Mouse (Mus musculus) CH12.LX (cell line): Measurements from ENCODE around the gene Med4. TPM values are rescaled to one million over a fixed set of nuclear protein-coding genes. Genes with fewer than 3 reads are reported as not detected.

ENCODE experiments used
- DNase-seq: peaks from one replicate; pipeline ENCODE4 v3.0.0-alpha.2; 2013; ENCODE audit errors: extremely low read depth
- H3K27ac ChIP-seq: 2 replicates; pipeline ENCODE4 v1.5.1; 2012; ENCODE audit warnings: low read depth, mild to moderate bottlenecking, control low read depth, moderate library complexity; ENCODE audit not compliant: insufficient read depth
- H3K27me3 ChIP-seq: replicated peaks from 2 replicates; pipeline ENCODE3; 2012; ENCODE audit warnings: inconsistent platforms
- H3K36me3 ChIP-seq, 2 experiments: replicated peaks in 1 of 2; 2 replicates each; pipeline versions ENCODE3 to v1.6.1; 2012; ENCODE audit warnings: inconsistent platforms in 1 of 2, low read length in 1 of 2, mild to moderate bottlenecking in 1 of 2, mixed read lengths in 1 of 2, moderate library complexity in 1 of 2; ENCODE audit not compliant: control insufficient read depth in 1 of 2, insufficient read depth in 1 of 2
- H3K4me1 ChIP-seq, 2 experiments: 2 replicates each; pipeline ENCODE4 v1.6.1; 2012; ENCODE audit warnings: inconsistent platforms in 1 of 2, moderate library complexity in 1 of 2; ENCODE audit not compliant: insufficient read depth in 2 of 2, control insufficient read depth in 1 of 2
- H3K4me2 ChIP-seq: 2 replicates; pipeline ENCODE4 v1.6.1; 2012; ENCODE audit warnings: low read depth, mild to moderate bottlenecking, control low read depth; ENCODE audit not compliant: poor library complexity, insufficient read depth, severe bottlenecking
- H3K4me3 ChIP-seq, 3 experiments: fragments of 150-350 bp in 1 of 3; sonication (generic) in 1 of 3; replicated peaks in 1 of 3; 2 replicates each; pipeline versions ENCODE3 to v1.5.1; 2011 to 2012; ENCODE audit warnings: low read depth in 2 of 3, low read length in 2 of 3, mild to moderate bottlenecking in 2 of 3, moderate library complexity in 2 of 3, control low read depth in 1 of 3, improper control_type of control experiment in 1 of 3, inconsistent platforms in 1 of 3, mixed read lengths in 1 of 3; ENCODE audit not compliant: poor library complexity in 1 of 3
- H3K79me2 ChIP-seq: replicated peaks from 2 replicates; pipeline ENCODE4 v1.6.1; 2012; ENCODE audit warnings: mild to moderate bottlenecking, moderate library complexity; ENCODE audit not compliant: control insufficient read depth, poor library complexity, insufficient read depth, severe bottlenecking; ENCODE audit errors: extremely low read depth
- H3K9ac ChIP-seq: 2 replicates; pipeline ENCODE4 v1.6.1; 2012; ENCODE audit warnings: low read depth, mild to moderate bottlenecking, control low read depth, moderate library complexity; ENCODE audit not compliant: insufficient read depth
- H3K9me3 ChIP-seq: replicated peaks from 2 replicates; pipeline ENCODE3; 2012; ENCODE audit warnings: low read length, inconsistent platforms, mixed read lengths
- BHLHE40 ChIP-seq: IDR thresholded peaks from 2 replicates; pipeline ENCODE4 v1.6.1; 2011; ENCODE audit warnings: mild to moderate bottlenecking, low read depth, low read length, improper control_type of control experiment
- CTCF ChIP-seq, 2 experiments: IDR thresholded peaks in 1 of 2; conservative IDR thresholded peaks in 1 of 2; 2 replicates each; pipeline ENCODE4 v1.5.1; 2011 to 2012; ENCODE audit warnings: low read depth in 2 of 2, low read length in 2 of 2, improper control_type of control experiment in 1 of 2, inconsistent platforms in 1 of 2, mild to moderate bottlenecking in 1 of 2, moderate library complexity in 1 of 2
- EP300 ChIP-seq: IDR thresholded peaks from 2 replicates; pipeline ENCODE4 v1.6.1; 2011; ENCODE audit warnings: low read length, improper control_type of control experiment
- ETS1 ChIP-seq: conservative IDR thresholded peaks from 2 replicates; pipeline ENCODE4 v1.6.1; 2012; ENCODE audit warnings: low read depth, mild to moderate bottlenecking, inconsistent platforms, low read length, improper control_type of control experiment, moderate library complexity
- GABPA ChIP-seq: IDR thresholded peaks from 2 replicates; pipeline ENCODE4 v1.6.1; 2012; ENCODE audit warnings: low read depth, low read length, improper control_type of control experiment, inconsistent platforms; ENCODE audit not compliant: insufficient replicate concordance
- HCFC1 ChIP-seq: IDR thresholded peaks from 2 replicates; pipeline ENCODE4 v1.6.1; 2012; ENCODE audit warnings: low read depth, mild to moderate bottlenecking, inconsistent platforms, low read length, improper control_type of control experiment
- IRF4 ChIP-seq: IDR thresholded peaks from 2 replicates; pipeline ENCODE4 v1.6.1; 2014; ENCODE audit warnings: low read depth, mild to moderate bottlenecking, inconsistent platforms, low read length, improper control_type of control experiment
- MAFK ChIP-seq: IDR thresholded peaks from 2 replicates; pipeline ENCODE4 v1.6.1; 2011; ENCODE audit warnings: low read length, improper control_type of control experiment; ENCODE audit not compliant: insufficient replicate concordance
- MAZ ChIP-seq: IDR thresholded peaks from 2 replicates; pipeline ENCODE4 v1.6.1; 2012; ENCODE audit warnings: low read depth, mild to moderate bottlenecking, inconsistent platforms, low read length, improper control_type of control experiment, moderate library complexity
- MXI1 ChIP-seq: IDR thresholded peaks from 2 replicates; pipeline ENCODE4 v1.6.1; 2011; ENCODE audit warnings: mild to moderate bottlenecking, low read depth, low read length, improper control_type of control experiment
- RAD21 ChIP-seq: IDR thresholded peaks from 2 replicates; pipeline ENCODE4 v1.6.1; 2011; ENCODE audit warnings: low read depth, mild to moderate bottlenecking, low read length, improper control_type of control experiment, moderate library complexity
- RCOR1 ChIP-seq: conservative IDR thresholded peaks from 2 replicates; pipeline ENCODE4 v1.6.1; 2012; ENCODE audit warnings: low read depth, mild to moderate bottlenecking, inconsistent platforms, low read length, improper control_type of control experiment
- SIN3A ChIP-seq: IDR thresholded peaks from 2 replicates; pipeline ENCODE4 v1.6.1; 2012; ENCODE audit warnings: low read length, improper control_type of control experiment, inconsistent platforms
- TBP ChIP-seq: conservative IDR thresholded peaks from 2 replicates; pipeline ENCODE4 v1.6.1; 2011; ENCODE audit warnings: low read depth, low read length, improper control_type of control experiment
- TCF12 ChIP-seq: IDR thresholded peaks from 2 replicates; pipeline ENCODE4 v1.6.1; 2014; ENCODE audit warnings: low read depth, mild to moderate bottlenecking, inconsistent platforms, low read length, improper control_type of control experiment
- UBTF ChIP-seq: IDR thresholded peaks from 2 replicates; pipeline ENCODE4 v1.6.1; 2012; ENCODE audit warnings: low read depth, mild to moderate bottlenecking, inconsistent platforms, low read length, improper control_type of control experiment, moderate library complexity
- USF2 ChIP-seq: conservative IDR thresholded peaks from 2 replicates; pipeline ENCODE4 v1.6.1; 2011; ENCODE audit warnings: low read depth, low read length, improper control_type of control experiment
- ZC3H11A ChIP-seq: IDR thresholded peaks from 2 replicates; pipeline ENCODE4 v1.6.1; 2012; ENCODE audit warnings: low read depth, mild to moderate bottlenecking, inconsistent platforms, low read length, improper control_type of control experiment
- ZKSCAN1 ChIP-seq: IDR thresholded peaks from 2 replicates; pipeline ENCODE4 v1.6.1; 2012; ENCODE audit warnings: low read depth, inconsistent platforms, low read length, improper control_type of control experiment, borderline replicate concordance
- dilution Hi-C: fragments of 300-500 bp; cut with MboI; formaldehyde crosslinking; loops from 2 replicates; pipeline ENCODE4 v1.14.3; 2020; ENCODE audit warnings: low sequenced_read_pairs; ENCODE audit not compliant: extremely low pct_unique_long_range_greater_than_20kb, extremely low pct_ligation_motif_present
- in situ Hi-C: fragments of 300-500 bp; cut with MboI; formaldehyde crosslinking; loops from 3 replicates; pipeline ENCODE4 v1.14.3; 2019; ENCODE audit warnings: low sequenced_read_pairs, low pct_ligation_motif_present, low pct_unique_long_range_greater_than_20kb, mixed read lengths
- polyA plus RNA-seq: library from polyadenylated mRNA; unstranded; fragments of >175 nt; gene quantifications from 2 replicates; pipeline ENCODE4 v1.2.1, GENCODE M21; 2012; ENCODE audit warnings: low read depth; ENCODE audit not compliant: insufficient read length
- total RNA-seq, 2 experiments: library from RNA; depleted of rRNA; stranded (reverse); fragments of 300-350 nt in 1 of 2; fragments of >200 nt in 1 of 2; gene quantifications; 2 replicates each; pipeline ENCODE4 v1.2.3; 2012 to 2014

The Med4 gene
- total and polyA plus RNA-seq, 3 experiments = 45.6 to 61.5 (median 60.7) TPM

GRCm38 (mm10) chr14:73494122-73494521, 15.7 kb upstream of the Med4 start:
- no peak for TF ChIP-seq GABPA
- no peak for TF ChIP-seq UBTF
- TF ChIP-seq ETS1 = no peak
- no peak for TF ChIP-seq MAZ
- no peak for TF ChIP-seq ZC3H11A
- no peak for TF ChIP-seq MXI1
- TF ChIP-seq SIN3A = no peak
- TF ChIP-seq USF2 = no peak
- TF ChIP-seq, all 38 proteins: peak for 0
- H3K79me2 ChIP-seq = no peaks in the 10 kb centered on the region
- no peak overlapping the region for H3K9ac ChIP-seq
- no peaks in the 10 kb centered on the region for H3K27me3 ChIP-seq
- no peak for DNase-seq
- H3K9me3 ChIP-seq = peaks cover 9% of the 10 kb centered on the region
- no peaks in the 10 kb centered on the region for H3K4me1 ChIP-seq
- dilution Hi-C loops = no loop called here
- in situ Hi-C loops = no loop called here
- no peak overlapping the region for H3K27ac ChIP-seq
- H3K36me3 ChIP-seq = no peaks in the 10 kb centered on the region
- H3K4me3 ChIP-seq = no peak overlapping the region
- H3K4me2 ChIP-seq = no peak overlapping the region

- DNase-seq = no peak
- H3K4me3 ChIP-seq = no peak overlapping the region
- peaks cover 6% of the 10 kb centered on the region for H3K9me3 ChIP-seq
- no peaks in the 10 kb centered on the region for H3K36me3 ChIP-seq
- H3K27ac ChIP-seq = no peak overlapping the region
- dilution Hi-C loops (no loop called here), in situ Hi-C loops (no loop called here)
- TF ChIP-seq RAD21 (peak; percentile 13), CTCF (conservative IDR thresholded peaks at IDR 0.05 in 1 of 2, IDR thresholded peaks at IDR 0.05 in 1 of 2; ENCODE audit: low read depth in 2 of 2, low read length in 2 of 2) (peak in 1 of 2 experiments; percentile 37; a peak in 2 of 4 replicates), HCFC1 (no peak)
- H3K4me1 ChIP-seq = peaks cover 0 to 4% of the 10 kb centered on the region in 2 experiments; a peak in 2 of 4 replicates
- no peaks in the 10 kb centered on the region for H3K79me2 ChIP-seq
- H3K27me3 ChIP-seq = no peaks in the 10 kb centered on the region
- H3K4me2 ChIP-seq = no peak overlapping the region
- H3K9ac ChIP-seq = no peak overlapping the region
Observed at GRCm38 (mm10) chr14:73495753-73496152, 14.1 kb upstream of the Med4 start.

DNA sequence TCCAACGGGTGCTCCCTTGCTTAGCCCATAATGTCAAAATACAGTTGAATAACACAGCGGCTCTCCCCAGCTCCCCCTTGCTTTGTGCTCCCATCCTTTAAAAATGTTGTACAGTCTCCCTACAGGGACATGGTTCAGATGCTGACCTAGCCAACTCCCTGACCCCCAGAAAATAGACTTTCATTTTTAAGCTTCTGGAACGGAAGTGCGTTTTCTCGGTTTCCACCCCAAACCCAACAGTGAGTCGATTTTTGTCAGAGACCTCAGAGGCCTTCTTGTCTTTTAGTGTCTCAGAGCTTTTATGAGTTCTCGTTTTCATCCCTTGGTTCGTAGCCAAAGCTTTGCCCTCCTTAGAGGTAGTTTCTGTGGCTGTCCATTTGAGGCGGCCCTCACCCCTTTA, 8.5 kb upstream of the Med4 start:
- Histone ChIP-seq H3K36me3 (no peaks in the 10 kb centered on the region), H3K4me1 (peaks cover 6 to 16% of the 10 kb centered on the region in 2 experiments), H3K4me3 (no peak overlapping the region), H3K9ac (0 out of 2 replicates have a peak overlapping the region, but pooled peaks have one; percentile 0), H3K27ac (no peak overlapping the region), H3K9me3 (no peaks in the 10 kb centered on the region), H3K27me3 (peaks cover 12% of the 10 kb centered on the region), H3K79me2 (no peaks in the 10 kb centered on the region), H3K4me2 (peak overlapping the region; percentile 79)
- no peak for DNase-seq
- dilution Hi-C loops (no loop called here), in situ Hi-C loops (no loop called here)
- TF ChIP-seq BHLHE40 (peak; percentile 44; the same call in 1 of the 2 replicates), IRF4 (peak; percentile 94), MAFK (peak; percentile 79), RCOR1 (peak; percentile 66; the same call in 1 of the 2 replicates), EP300 (peak; percentile 82), ZKSCAN1 (no peak), USF2 (no peak), ETS1 (0 out of 2 replicates have a peak, but pooled peaks have one; percentile 25), CTCF (conservative IDR thresholded peaks at IDR 0.05 in 1 of 2, IDR thresholded peaks at IDR 0.05 in 1 of 2; ENCODE audit: low read depth in 2 of 2, low read length in 2 of 2) (no peak), TCF12 (peak; percentile 82), TBP (no peak)
- TF ChIP-seq, all 38 proteins: peak for 7
